11 mouse cellular contexts compared by ENCODE assay signal in the genomic region with DNA sequence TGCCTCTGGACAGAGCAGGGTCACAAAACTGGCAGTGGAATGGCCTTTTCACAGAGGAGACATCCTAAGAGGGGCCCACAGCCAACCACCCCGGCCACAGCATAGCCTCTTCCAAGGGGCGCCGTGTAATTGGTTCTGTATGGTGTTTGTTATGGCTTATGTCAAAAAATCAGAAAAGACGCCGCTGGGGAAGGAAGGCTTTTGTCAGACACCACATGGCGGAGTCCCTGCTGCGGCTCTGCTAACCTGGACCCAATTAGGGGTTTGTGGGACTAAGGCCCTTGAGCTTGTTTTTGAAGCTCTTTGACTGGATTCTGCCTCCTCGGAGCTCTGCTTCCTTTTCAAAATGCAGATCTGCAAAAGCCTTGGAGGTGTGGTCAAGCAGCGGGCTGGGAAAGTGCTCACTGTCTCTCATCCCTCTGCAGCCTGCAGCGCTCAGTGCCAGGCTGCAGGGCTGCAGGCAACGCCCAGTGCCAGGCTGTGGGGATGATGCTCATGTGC. TPM values are rescaled to one million over a fixed set of nuclear protein-coding genes. Genes with fewer than 3 reads are reported as not detected.
DNase-seq lines count a peak whose midpoint lies in the region; ATAC-seq lines count a peak whose summit lies in the region.
"Had no signal": no experiment of that assay in that cellular context is flagged by ENCODE, and none has a peak within 500 bp of the region (broad histone marks: within the 10 kb centered on the region; RNA-seq: fewer than 3 reads in every experiment).

No protein-coding gene starts in this region.

- no peak overlapping the region for H3K9ac ChIP-seq in intestine, embryonic 14.5 days (ENCODE audit: low read length)
- H3K9ac ChIP-seq in intestine, embryonic 16.5 days (ENCODE audit: low read depth, low read length) = no peak overlapping the region
- H3K9ac ChIP-seq in hindbrain, embryonic 11.5 days (ENCODE audit: low read depth, low read length) = no peak overlapping the region; the same call in 1 of the 2 replicates

- 39% methylated on average over 11 of the region's 11 CpGs for WGBS in intestine, embryonic 14.5 days
- WGBS in intestine, embryonic 16.5 days = 46% methylated on average over 11 of the region's 11 CpGs
- 22% methylated on average over 11 of the region's 11 CpGs for WGBS in hindbrain, embryonic 11.5 days

- 0 out of 2 replicates have a peak overlapping the region, but pooled peaks have one; percentile 9 for H3K27ac ChIP-seq in intestine, embryonic 14.5 days (ENCODE audit: low read depth)
- no peak overlapping the region for H3K27ac ChIP-seq in intestine, embryonic 16.5 days (ENCODE audit: low read length)
- no peak overlapping the region for H3K27ac ChIP-seq in hindbrain, embryonic 11.5 days (ENCODE audit: low read depth, low read length)

- H3K36me3 ChIP-seq in intestine, embryonic 14.5 days (ENCODE audit: control insufficient read depth, insufficient read depth, low read length) = no peaks in the 10 kb centered on the region
- H3K36me3 ChIP-seq in intestine, embryonic 16.5 days (ENCODE audit: control insufficient read depth, insufficient read depth, low read length) = no peaks in the 10 kb centered on the region
- no peaks in the 10 kb centered on the region for H3K36me3 ChIP-seq in hindbrain, embryonic 11.5 days (ENCODE audit: control insufficient read depth, insufficient read depth, low read length)

- H3K27me3 ChIP-seq in intestine, embryonic 14.5 days (replicated peaks; ENCODE audit: control insufficient read depth, insufficient read depth, low read length) = no peaks in the 10 kb centered on the region
- no peaks in the 10 kb centered on the region for H3K27me3 ChIP-seq in intestine, embryonic 16.5 days (replicated peaks; ENCODE audit: control insufficient read depth, insufficient read depth, low read length)
- H3K27me3 ChIP-seq in hindbrain, embryonic 11.5 days (ENCODE audit: control insufficient read depth, insufficient read depth, low read length) = no peaks in the 10 kb centered on the region

- H3K4me3 ChIP-seq in intestine, embryonic 14.5 days (ENCODE audit: low read depth, low read length) = no peak overlapping the region
- no peak overlapping the region for H3K4me3 ChIP-seq in intestine, embryonic 16.5 days (ENCODE audit: low read length)
- no peak overlapping the region for H3K4me3 ChIP-seq in hindbrain, embryonic 11.5 days (ENCODE audit: low read depth, low read length)

- no peak for DNase-seq in intestine, embryonic 14.5 days (ENCODE audit: low spot score)
- DNase-seq in embryo, embryonic 10 days (ENCODE audit: low spot score) = peak; percentile 72
- peak; percentile 46 for DNase-seq in hindbrain, embryonic 11.5 days (ENCODE audit: low spot score)
- peak; percentile 61 for DNase-seq in neural tube, embryonic 10.5 days (ENCODE audit: extremely low spot score, low spot score)
- no peak for DNase-seq in gastrocnemius, postnatal 4 days (ENCODE audit: low spot score in 2 of 2)
- DNase-seq in adrenal gland, adult 2 months = no peak
- no peak for DNase-seq in right cerebral cortex, adult 18-20 months
- DNase-seq: kidney, adult 18-20 months had no signal

- no peak for ATAC-seq in intestine, embryonic 14.5 days (replicated peaks; ENCODE audit: low FRiP score, low TSS enrichment, low read depth)
- ATAC-seq in intestine, embryonic 16.5 days = no peak
- ATAC-seq in hindbrain, embryonic 11.5 days (ENCODE audit: low FRiP score) = no peak
- ATAC-seq: CD4-positive, CD25-positive, alpha-beta regulatory T cell, adult 4 months had no signal

- H3K4me1 ChIP-seq in intestine, embryonic 14.5 days (replicated peaks; ENCODE audit: control insufficient read depth, insufficient read depth, low read length) = peaks cover 24% of the 10 kb centered on the region
- H3K4me1 ChIP-seq in intestine, embryonic 16.5 days (ENCODE audit: control insufficient read depth, insufficient read depth, low read length) = peaks cover 10% of the 10 kb centered on the region
- peaks cover 4% of the 10 kb centered on the region; the same call in 1 of the 2 replicates for H3K4me1 ChIP-seq in hindbrain, embryonic 11.5 days (replicated peaks; ENCODE audit: control insufficient read depth, insufficient read depth, low read length)

- H3K9me3 ChIP-seq in intestine, embryonic 14.5 days (ENCODE audit: control insufficient read depth, low read length) = no peaks in the 10 kb centered on the region
- no peaks in the 10 kb centered on the region for H3K9me3 ChIP-seq in intestine, embryonic 16.5 days (ENCODE audit: control insufficient read depth, low read length)
- H3K9me3 ChIP-seq in hindbrain, embryonic 11.5 days (ENCODE audit: control insufficient read depth, low read length) = no peaks in the 10 kb centered on the region

- H3K4me2 ChIP-seq in intestine, embryonic 14.5 days (ENCODE audit: low read length) = no peak overlapping the region
- no peak overlapping the region for H3K4me2 ChIP-seq in intestine, embryonic 16.5 days (ENCODE audit: low read depth, low read length)
- no peak overlapping the region; the same call in 1 of the 2 replicates for H3K4me2 ChIP-seq in hindbrain, embryonic 11.5 days (replicated peaks; ENCODE audit: low read depth, low read length)

RNA-seq across cellular contexts. Expression of a gene that starts 34.6 kb away (rescaled TPM):
- polyA plus RNA-seq in intestine, embryonic 14.5 days (2014; fragmentation: Nextera tagmentation; extraction: Ambion mirVana) = 0.20 and 0.40 TPM in 2 replicates
- polyA plus RNA-seq in intestine, embryonic 16.5 days (2015; fragmentation: Nextera tagmentation; extraction: Ambion mirVana) = 0.12 TPM in 1 of 2 replicates, not detected in the other
- polyA plus RNA-seq in hindbrain, embryonic 11.5 days (2014; fragmentation: Nextera tagmentation; extraction: Ambion mirVana) = 0.82 and 0.96 TPM in 2 replicates
- not detected for total RNA-seq in gastrocnemius, postnatal 4 days (2021)
- not detected for total RNA-seq in adrenal gland, adult 2 months (2021)
- not detected in 2 replicates for polyA plus RNA-seq in adrenal gland, adult 2 months (2012; rRNA removed)
- total RNA-seq: gastrocnemius, postnatal 25 days had no signal
- polyA plus RNA-seq: CD4-positive, CD25-positive, alpha-beta regulatory T cell, adult 4 months had no signal

RNA-seq across cellular contexts. Expression of a gene that starts 34.7 kb away (rescaled TPM):
- 0.22 and 0.23 TPM in 2 replicates for polyA plus RNA-seq in intestine, embryonic 14.5 days (2014; fragmentation: Nextera tagmentation; extraction: Ambion mirVana)
- polyA plus RNA-seq in intestine, embryonic 16.5 days (2015; fragmentation: Nextera tagmentation; extraction: Ambion mirVana) = 0.13 and 0.17 TPM in 2 replicates
- polyA plus RNA-seq in hindbrain, embryonic 11.5 days (2014; fragmentation: Nextera tagmentation; extraction: Ambion mirVana) = 0.08 and 0.13 TPM in 2 replicates
- under 1 TPM; 0.08 to 0.17 TPM for total RNA-seq in gastrocnemius, postnatal 4 days (2021)
- total RNA-seq in adrenal gland, adult 2 months (2021) = not detected
- polyA plus RNA-seq in adrenal gland, adult 2 months (2012; rRNA removed) = 0.02 TPM in 1 of 2 replicates, not detected in the other
- total RNA-seq: gastrocnemius, postnatal 25 days had no signal

RNA-seq across cellular contexts. Expression of a gene that starts 39.3 kb away (rescaled TPM):
- 236 and 255 TPM in 2 replicates for polyA plus RNA-seq in intestine, embryonic 14.5 days (2014; fragmentation: Nextera tagmentation; extraction: Ambion mirVana)
- polyA plus RNA-seq in intestine, embryonic 16.5 days (2015; fragmentation: Nextera tagmentation; extraction: Ambion mirVana) = 189 and 191 TPM in 2 replicates
- 119 and 121 TPM in 2 replicates for polyA plus RNA-seq in hindbrain, embryonic 11.5 days (2014; fragmentation: Nextera tagmentation; extraction: Ambion mirVana)
- total RNA-seq in gastrocnemius, postnatal 4 days (2021) = 10 to 100 TPM; 41.1 to 42.4 TPM
- total RNA-seq in adrenal gland, adult 2 months (2021) = 10 to 100 TPM; 34.0 to 38.5 TPM
- 37.6 and 42.1 TPM in 2 replicates for polyA plus RNA-seq in adrenal gland, adult 2 months (2012; rRNA removed)
- polyA plus RNA-seq: CD4-positive, CD25-positive, alpha-beta regulatory T cell, adult 4 months had no signal

Comparison
In these comparisons a context has a peak if more than half of its experiments do, and no peak if none do; other contexts are left out.
1. DNase-seq: peak in embryo, embryonic 10 days (single experiment), hindbrain, embryonic 11.5 days (single experiment) and neural tube, embryonic 10.5 days (single experiment); none in intestine, embryonic 14.5 days (single experiment), gastrocnemius, postnatal 4 days (0 of 2), adrenal gland, adult 2 months (single experiment) and right cerebral cortex, adult 18-20 months (single experiment).